Mouse (Mus musculus) embryo, embryonic 9.5 days (tissue): ENCODE measurements around the gene Mef2a.
"Not testable (repeated sequence)": the region's sequence is repeated elsewhere in the genome, so short reads cannot be mapped to it uniquely, and the experiment has no call there.

Experiments used
- DNase-seq: peaks from one replicate; pipeline ENCODE4 v3.0.0-alpha.2; 2017; ENCODE audit errors: extremely low spot score

The Mef2a gene

DNA sequence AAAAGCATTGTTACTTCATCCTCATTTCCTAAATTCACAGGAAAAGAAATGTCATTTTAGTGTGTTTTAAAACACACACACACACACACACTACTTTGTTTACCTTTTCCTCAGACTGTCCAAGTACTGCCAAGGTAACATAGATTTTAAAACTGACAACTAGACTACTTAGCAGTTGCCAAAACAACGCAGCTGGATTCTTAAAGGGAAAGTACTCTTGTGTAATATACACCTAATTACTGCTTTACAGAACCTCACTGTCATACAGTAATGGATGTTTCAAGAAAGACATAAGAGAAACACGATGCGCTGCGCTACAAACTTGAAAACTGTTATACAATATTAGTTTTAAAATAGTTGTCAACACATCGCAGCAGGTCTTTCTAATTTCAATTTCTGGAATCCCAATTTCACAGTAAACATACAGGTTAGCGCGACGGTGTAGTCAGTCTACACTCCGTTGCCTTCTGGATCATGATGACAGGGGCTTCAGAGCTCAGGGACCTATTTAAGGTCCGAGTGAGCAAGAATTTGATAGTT is 1.2 kb downstream of the Mef2a start:
- DNase-seq = peak; percentile 22

DNA sequence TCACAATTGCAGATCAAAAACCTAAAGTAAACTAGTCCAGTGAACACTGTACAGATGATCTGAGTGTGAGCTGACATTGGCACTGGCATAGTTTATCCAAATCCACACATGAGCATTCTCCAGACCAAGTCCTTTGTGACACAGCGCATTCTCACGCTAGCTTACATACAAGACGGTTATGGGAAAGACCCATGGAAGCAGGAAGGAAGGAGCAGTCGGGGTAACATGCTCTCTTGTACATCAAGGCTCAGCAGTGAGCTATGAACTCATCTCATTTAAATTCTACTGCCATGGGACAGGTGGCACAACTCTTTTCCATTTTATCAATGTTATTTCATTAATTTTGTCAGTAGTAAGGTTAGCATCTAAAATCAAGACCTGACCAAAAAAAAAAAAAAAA is 3.0 kb downstream of the Mef2a start:
- no peak for DNase-seq

DNA sequence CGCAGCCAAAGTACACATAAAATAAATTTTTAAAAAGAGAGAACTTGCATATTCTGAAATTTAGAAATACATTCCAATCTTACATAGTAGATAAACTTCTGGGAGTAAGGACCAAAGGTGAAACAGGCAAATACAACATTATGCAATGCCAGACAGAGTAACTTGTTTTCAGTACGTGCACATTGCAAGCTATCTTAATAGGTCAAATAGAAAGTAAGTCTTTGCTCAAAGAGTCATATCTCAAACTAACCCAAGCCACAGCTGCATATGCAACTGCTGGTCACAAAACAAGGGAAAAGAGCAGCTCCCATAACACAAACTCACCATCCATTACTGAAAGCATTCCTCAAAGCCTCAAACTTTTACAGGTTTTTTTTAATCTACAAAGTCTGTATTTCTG is 4.3 kb downstream of the Mef2a start:
- DNase-seq = no peak

DNA sequence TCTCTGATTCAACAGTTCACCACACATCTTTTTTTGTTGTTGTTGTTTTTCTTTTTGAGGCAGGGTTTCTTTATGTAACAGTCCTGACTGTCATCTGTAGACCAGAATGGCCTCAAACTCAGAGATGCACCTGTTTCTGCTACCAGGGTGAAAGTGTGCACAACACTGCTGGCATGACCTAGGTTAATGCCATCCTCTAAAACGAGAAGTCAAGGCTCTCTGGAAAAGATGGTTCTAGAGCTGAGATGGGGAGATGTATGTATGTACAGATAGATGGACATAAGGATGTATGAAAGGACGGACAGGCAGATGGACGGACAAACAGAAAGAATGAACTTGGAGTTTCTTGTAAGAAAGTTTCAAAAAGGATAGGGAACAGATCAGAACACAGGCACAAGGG is 12.1 kb downstream of the Mef2a start:
- DNase-seq = no peak

DNA sequence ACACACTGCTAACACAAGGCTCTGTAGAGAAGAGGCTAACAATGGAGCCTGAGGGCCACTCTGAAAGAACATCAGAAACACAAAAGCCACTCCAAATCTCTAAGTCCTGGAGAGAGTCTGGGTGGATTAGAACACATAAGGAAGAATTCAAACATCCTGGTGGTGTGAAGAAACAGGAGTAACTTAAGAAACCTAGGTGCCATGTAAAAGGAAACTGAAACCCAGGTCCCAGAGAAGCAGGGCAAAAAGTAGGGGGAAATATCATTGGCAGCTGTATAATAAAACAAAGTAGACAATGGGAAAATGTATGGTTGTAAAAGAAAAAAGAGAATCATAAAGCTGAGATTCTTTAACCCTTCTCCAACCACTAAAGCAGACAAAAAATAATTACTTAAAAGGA is 12.8 kb downstream of the Mef2a start:
- no peak for DNase-seq

DNA sequence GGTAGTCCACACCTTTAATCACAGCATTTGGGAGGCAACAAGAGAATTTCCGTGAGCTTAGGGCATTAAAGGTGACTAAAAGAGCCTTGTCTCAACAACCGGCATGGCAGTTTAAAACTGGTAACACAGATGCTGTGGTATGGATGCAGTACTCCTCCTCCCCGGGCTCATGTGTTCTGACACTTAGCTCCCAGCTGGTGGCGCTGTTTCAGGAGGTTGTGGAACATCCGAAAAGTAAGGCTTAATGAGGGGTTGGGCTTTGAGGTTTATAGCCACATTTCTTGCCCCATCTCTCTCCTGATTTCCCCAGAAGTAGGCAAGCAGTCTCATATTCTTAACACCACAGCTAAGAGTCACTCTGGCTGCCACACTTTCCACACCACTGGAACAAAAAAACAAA is 16.8 kb downstream of the Mef2a start:
- no peak for DNase-seq

DNA sequence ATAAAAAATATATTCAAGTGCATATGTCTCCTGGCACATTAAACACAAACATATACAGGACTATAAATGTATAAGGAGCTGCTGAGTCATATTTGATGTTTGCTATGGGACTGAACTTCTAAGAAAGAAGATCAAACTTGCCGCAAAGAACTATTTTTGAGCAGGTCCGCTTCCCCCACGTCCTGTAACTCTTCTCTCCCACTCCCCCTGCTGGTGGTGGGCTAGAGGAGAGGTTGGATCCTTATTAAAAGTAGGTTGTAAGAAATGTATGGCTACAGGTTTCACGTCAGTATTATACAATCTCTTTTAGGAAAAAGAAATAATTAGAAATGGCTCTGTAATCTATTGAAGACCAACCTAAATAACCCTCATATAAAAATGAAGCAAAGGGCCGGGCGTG is 19.0 kb downstream of the Mef2a start:
- DNase-seq = no peak

DNA sequence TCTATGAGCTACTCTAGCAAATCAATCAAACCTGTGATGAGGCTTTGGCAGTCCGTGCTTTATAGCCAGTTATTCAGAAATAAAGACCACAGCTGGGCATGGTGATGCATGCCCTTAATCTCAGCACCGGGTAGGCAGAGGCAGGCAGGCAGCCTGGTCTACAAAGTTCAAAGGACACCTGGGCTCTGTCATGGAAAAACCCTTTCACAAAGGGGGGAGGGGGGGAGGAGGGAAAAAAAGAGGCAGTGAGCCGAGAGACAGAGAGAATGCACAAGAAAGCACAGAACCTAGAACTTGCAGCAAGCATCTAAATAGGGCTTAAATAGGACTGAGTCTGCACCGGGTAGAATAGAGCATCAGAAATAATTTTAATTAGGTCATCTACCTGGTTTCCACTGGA is 19.7 kb downstream of the Mef2a start:
- no peak for DNase-seq

DNA sequence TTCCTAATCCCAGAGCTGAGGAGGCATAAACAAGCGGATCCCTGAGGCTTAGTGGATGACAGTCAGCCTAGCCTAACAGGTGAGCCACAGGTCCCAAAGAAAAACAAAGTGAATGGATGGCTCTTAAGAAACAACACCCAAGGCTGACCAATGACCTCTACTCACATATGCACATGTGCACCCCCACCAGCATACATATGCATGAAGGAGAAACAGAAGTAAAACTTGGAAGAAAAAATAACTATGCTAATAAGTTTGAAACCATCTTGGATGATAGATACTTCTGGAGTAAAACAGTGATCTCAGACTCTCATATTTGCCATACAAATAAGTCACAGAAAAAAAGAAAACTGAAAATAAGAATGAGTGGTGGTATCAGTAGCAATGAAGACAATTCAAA is 28.2 kb downstream of the Mef2a start:
- DNase-seq = no peak

DNA sequence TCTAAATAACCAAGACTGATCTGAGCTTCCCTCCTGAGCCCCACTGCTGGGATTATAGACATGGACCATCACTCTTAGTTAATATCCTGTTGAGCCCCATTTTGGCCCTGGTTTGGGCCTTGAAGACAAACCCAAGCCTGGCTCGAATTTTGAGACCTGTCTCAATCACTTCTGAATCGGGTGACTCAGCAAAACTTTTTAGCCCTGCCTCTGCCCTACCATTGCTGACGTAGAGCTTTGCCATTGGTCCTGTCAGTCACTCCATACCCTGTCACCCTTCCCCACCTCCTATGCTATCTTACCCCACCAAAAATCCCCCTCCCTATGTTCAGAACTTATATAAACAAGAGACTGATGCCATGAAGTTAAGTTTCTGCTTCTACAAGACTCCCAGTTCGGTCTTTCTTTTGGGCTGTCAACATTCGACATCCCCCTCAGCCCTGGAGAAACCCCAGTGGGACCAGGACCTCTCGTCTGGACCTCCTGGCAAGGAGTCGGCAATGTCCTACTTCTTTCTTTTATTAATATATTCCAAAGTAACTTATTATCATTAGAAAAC is 30.5 kb downstream of the Mef2a start:
- DNase-seq = no peak

DNA sequence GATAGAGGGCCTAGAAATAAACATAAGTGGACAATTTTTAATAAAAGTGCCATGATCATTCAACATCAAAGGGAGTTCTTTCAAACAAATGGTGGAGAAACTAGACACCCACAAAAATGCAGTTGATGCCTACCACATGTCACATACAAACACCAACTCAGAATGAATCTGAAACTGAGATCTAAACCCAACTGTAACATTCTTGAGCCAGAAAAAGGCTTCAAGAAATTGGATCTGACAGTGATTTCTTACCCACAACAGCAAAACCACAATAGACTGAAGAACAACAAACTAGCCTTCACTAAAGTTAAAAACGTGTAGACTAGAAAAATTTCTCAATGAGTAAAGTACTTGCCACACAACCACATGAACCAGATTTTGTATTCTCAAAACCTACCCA is 52.3 kb downstream of the Mef2a start:
- no peak for DNase-seq

DNA sequence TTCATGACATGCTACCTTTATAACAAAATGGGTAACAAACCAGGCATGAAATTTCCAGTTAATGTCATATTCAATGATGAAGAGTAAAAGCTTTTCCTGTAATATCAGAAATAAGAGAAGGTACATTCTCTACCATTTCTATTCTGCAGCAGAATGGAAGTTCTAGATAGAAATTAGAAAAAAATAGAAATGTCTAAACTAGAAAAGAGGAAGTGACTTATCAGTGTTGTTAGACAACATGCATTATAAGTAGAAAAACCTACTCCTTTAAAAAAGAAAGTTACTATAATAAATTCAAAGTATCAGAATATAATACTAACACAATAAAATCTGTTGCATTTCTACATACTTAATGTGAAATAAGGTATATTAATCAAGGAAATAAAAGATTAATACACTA is 54.0 kb downstream of the Mef2a start:
- no peak for DNase-seq

DNA sequence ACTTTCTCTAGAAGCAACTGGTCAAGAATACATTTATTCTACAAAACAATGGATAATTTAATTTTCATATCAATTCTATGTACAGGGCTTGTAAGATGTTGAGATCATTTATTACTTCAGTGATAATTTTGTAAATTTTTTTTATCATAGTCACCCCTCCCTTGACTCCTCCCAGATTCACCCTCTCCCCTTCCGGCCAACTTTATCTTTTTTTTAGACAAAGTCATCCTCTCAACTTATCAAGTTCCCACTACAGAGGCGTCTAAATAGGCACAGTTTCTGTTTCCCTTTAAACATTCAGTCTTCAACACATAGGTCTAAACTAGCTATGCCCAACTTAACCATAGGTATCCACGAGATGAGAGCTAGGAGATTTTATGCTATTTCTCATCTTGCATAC is 59.5 kb downstream of the Mef2a start:
- no peak for DNase-seq

DNA sequence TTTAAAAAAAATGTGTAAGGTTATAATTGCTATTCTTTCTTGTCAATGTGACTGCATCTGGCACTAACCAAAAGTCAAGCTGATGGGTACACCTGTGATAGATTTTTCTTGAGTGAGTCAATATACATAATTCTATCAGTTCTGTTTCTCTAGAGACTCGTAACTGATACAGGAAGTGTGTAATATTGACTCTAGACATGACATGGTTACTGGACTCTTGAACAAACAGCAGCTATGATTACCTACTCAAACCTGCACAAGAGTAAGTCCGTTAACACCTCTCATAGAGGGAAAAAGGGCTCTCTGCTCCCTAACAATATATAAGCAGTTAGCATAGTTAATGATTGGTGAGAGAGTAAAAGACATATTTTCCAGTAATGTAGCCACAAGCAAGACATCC is 62.5 kb downstream of the Mef2a start:
- DNase-seq = no peak

DNA sequence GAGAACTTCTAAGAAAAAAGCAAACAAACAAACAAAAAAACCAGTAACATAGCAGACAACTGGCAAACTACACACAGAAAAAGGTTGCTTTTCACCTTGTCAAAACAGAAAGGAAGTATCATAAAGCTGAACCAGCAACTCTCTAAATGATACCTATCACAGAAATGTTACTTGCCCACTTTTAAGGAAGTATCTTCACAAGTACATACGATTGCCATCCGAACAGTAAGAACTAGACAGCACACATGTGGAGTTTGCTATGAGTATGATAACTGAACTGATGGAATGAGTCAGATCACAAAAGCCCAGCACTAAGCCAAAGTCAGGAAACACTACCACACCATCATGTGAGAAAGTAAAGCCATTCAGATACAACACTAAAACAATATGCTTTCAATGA is 64.6 kb downstream of the Mef2a start:
- no peak for DNase-seq

DNA sequence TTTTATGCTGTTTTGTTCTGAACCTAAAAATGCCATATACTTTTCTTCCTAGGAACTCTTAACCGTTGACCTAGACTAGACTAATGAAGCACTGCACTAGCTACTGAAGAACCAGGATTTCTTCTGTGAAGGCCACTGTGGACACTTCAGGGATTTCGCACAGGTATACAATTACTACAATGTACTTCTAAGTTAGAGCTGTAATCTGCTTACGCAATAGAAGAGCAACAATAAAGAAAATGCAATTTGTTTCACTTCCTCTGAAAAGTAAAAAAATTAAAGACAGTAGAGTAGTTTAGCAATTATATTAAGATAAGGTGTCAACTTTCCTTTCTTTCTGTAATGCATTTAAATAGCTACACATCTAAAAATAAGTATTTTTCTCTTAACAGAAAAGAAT is 65.6 kb downstream of the Mef2a start:
- no peak for DNase-seq

DNA sequence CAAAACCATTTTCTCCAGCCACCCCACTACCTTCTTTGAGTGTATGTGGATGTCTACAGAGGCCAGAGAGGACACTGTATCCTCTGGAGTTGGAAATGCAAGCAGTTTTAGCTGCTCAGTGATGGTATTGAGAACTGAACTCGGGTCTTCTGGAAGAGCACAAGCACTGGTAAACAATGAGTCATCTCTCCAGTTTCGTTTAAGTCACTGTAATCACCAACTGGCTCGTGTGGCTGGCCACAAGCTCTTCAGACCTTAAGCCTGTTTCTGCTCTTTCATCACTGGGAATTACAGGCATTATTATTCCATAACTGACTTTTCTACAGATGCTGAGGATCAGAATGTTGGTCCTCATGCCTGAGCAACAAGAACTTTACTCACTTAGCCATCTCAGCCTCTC is 67.7 kb downstream of the Mef2a start:
- DNase-seq = no peak

DNA sequence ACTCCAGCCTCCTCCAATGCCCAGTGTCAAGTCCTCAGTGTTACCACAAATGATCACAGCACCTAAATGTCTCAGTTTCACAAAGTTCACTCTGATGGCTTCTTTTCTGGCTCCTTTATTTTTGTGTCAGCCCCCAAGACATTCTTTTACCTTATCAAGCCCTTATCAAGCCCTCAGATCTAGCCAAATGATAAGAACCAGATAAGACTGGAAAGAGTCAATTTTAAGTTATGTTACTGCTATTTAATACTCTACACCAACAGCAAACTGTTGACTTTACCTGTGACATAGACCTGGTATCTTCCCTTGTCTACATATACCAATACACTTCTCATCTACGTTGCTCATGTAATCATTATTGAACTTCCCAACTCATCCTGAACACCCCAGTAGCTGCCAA is 76.2 kb downstream of the Mef2a start:
- no peak for DNase-seq

DNA sequence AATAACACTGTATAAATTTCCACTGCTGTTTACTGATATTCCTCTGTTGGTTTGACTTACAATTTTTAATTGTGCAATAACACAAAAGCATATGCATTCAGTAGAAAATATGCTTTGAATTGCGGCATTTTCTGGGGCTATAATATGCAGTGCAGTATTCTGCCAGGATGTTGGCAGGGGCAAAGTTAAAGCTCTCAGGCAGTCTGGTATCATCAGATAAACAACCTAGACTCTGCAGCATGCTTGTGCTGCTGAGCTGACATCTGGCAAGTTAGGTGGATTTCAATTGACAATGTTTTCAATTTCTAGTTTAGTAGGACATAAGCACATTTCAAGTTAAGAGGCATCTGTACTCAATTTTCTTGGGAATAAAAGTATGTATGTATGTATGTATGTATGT is 81.3 kb downstream of the Mef2a start:
- no peak for DNase-seq

DNA sequence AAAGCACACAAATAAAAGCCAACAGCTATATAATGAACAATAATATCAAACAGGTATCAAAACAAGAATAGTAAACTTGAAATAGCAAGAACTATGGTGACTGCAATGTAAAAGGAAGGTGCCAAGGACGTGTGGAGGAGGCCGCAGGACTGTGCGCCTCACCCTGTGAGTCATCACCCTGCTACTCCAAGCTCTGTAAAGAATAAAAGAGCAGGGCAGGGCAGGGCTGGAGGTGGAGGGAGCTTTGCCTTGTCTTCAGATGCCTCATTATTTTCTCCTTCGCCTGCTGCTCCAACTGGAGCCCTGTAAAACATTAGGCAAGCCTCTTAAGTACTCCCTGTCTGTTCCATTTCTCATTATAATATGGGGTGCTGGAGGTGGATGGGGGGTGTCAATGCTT is 85.2 kb downstream of the Mef2a start:
- DNase-seq = no peak

DNA sequence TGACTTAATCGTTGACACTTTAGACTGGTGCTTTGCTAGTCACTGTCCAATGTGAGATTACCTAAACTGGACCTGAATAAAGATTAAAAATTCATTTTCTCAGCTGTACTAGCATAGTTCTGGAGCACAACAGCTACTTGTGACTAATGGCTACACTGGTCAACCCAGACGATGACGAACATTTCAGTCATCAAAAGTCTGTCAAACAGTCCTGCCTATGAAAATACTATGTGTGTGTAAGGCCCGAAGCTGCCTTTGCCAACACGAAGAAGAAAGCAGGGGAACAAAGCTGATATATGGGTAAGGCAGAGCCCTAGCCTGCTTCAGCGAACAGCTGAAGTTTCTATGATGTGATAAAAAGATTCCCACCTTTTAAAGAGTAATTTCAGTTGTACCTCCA is 89.1 kb downstream of the Mef2a start:
- no peak for DNase-seq

DNA sequence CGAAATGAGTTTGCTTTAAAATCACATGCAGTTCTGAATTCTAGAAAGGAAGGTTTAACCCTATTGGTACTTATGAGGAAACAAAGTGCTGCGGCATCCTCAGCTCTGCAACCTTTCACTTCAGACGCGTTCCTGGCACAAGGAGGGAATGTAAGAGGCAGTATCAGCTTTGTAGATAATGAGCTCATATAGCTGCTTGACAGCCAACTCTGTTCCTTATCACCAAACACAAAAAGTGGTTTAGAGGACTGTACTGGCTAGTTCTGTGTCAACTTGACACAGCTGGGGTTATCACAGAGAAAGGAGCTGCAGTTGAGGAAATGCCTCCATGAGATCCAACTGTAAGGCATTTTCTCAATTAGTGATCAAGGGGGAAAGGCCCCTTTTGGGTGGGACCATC is 102.2 kb downstream of the Mef2a start:
- not testable (repeated sequence) for DNase-seq

DNA sequence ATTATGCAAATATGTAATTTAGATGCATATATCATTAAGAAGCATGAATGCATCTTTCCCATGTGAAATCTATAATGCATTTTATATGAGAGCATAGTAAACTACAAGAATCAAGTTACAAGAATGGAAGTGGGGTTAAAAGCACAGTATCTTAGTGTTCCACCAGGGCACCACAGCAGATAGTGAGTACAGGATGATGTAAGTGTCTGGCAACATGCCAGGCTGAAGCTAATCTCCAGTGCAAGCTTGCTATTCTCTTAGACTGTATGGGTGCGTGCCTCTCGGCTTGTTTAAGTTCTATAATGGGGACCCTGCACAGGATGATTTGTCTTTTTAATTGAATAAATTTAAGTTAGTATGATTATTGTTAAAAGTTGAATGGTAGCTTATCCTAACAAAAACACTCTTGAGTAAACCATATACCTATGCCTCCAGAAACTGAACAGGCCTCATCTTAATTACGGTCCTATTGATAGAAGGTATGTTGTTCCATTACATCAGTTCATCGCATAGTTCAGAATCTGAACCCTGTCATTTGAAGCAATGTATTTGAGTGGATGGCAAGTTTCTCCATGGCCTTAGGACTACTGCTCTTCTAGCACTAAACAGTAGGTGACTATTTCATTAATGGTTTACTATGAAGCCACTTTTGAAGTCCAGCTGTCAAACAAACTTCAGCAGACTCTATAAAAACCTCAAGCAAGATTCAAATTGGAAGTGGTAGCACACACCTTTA is 112.7 kb downstream of the Mef2a start:
- no peak for DNase-seq

DNA sequence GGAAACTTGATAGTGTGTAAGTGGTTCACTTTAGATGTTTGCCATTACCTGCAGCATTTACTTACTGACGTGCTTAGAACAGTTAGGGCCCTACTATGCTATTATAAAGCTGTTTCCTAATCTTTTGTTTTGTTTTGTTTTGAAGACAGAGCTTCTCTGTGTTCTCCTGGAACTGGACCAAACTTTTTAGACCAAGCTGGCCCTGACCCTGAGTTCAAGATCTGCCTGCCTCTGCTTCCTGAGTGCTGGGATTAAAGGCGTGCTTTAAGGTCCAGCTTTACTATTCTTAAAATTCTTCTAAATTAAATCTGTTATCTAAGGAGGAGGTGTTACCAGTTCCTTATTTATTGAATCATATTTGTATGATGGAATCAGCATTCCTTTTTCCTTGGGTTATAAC is 126.6 kb downstream of the Mef2a start:
- DNase-seq = no peak
